Mouse (Mus musculus) heart, postnatal 0 days (tissue): ENCODE measurements around the gene Fam241b. TPM values are rescaled to one million over a fixed set of nuclear protein-coding genes. Genes with fewer than 3 reads are reported as not detected.

Experiments used
- ATAC-seq: fragments of 200-750 bp; cut with Nextera tagmentation; 2 replicates; pipeline ENCODE4 v1.8.0; 2017; ENCODE audit warnings: low read depth, moderate number of reproducible peaks, moderate library complexity; ENCODE audit not compliant: insufficient read depth
- DNase-seq: peaks from one replicate; pipeline ENCODE4 v3.0.0-alpha.2; 2016; ENCODE audit warnings: low spot score
- H3K27ac ChIP-seq: fragments of 300-500 bp; sonication (generic); 2 replicates; pipeline ENCODE4 v1.5.1; 2014; ENCODE audit warnings: low read depth, mild to moderate bottlenecking
- H3K27me3 ChIP-seq: fragments of 300-500 bp; sonication (generic); 2 replicates; pipeline ENCODE4 v1.6.1; 2014; ENCODE audit warnings: low read length, mixed read lengths; ENCODE audit not compliant: control insufficient read depth, insufficient read depth
- H3K36me3 ChIP-seq: fragments of 300-500 bp; sonication (generic); replicated peaks from 2 replicates; pipeline ENCODE4 v1.6.1; 2014; ENCODE audit warnings: low read length, mixed read lengths; ENCODE audit not compliant: control insufficient read depth, insufficient read depth
- H3K4me1 ChIP-seq: fragments of 300-500 bp; sonication (generic); 2 replicates; pipeline ENCODE4 v1.6.1; 2014; ENCODE audit warnings: antibody characterized with exemption; ENCODE audit not compliant: control insufficient read depth, insufficient read depth
- H3K4me2 ChIP-seq: fragments of 300-500 bp; sonication (generic); 2 replicates; pipeline ENCODE4 v1.6.1; 2014; ENCODE audit warnings: low read depth, mild to moderate bottlenecking, low read length, moderate library complexity
- H3K4me3 ChIP-seq: fragments of 300-500 bp; sonication (generic); 2 replicates; pipeline ENCODE4 v1.5.1; 2014; ENCODE audit warnings: low read depth, low read length
- H3K9ac ChIP-seq: fragments of 300-500 bp; sonication (generic); replicated peaks from 2 replicates; pipeline ENCODE4 v1.6.1; 2014; ENCODE audit warnings: low read depth, low read length, mixed read lengths
- H3K9me3 ChIP-seq: fragments of 300-500 bp; sonication (generic); replicated peaks from 2 replicates; pipeline ENCODE4 v1.6.1; 2016; ENCODE audit warnings: low read length; ENCODE audit not compliant: control insufficient read depth
- CTCF ChIP-seq: IDR thresholded peaks from 2 replicates; pipeline ENCODE4 v1.5.1; 2016; ENCODE audit warnings: antibody characterized with exemption, control low read depth, low read depth
- EP300 ChIP-seq: IDR thresholded peaks from 2 replicates; pipeline ENCODE4 v1.6.1; 2016; ENCODE audit warnings: antibody characterized with exemption, low read depth
- WGBS: fragments of 180-500 bp; shearing (Covaris S2); extraction: QIAGEN DNeasy Blood & Tissue Kit; methylation state at CpG from one replicate; pipeline ENCODE4 v1.1.7; 2014; 5-methylcytosine and 5-hydroxymethylcytosine counted together
- polyA plus RNA-seq: library from polyadenylated mRNA; unstranded; fragments of >200 nt; fragmentation: Nextera tagmentation; extraction: Ambion mirVana; gene quantifications from 2 replicates; pipeline ENCODE4 v1.2.1, GENCODE M21; 2015
- total RNA-seq: library from RNA; depleted of rRNA; stranded (reverse); fragments of >200 nt; gene quantifications from 2 replicates; pipeline ENCODE4 v1.2.3, GENCODE M21; 2014; ENCODE audit warnings: low replicate concordance; rRNA removed

Gene Fam241b
- total and polyA plus RNA-seq, 2 experiments from 2014 or later, result 2.3 TPM; not detected in 1

DNA sequence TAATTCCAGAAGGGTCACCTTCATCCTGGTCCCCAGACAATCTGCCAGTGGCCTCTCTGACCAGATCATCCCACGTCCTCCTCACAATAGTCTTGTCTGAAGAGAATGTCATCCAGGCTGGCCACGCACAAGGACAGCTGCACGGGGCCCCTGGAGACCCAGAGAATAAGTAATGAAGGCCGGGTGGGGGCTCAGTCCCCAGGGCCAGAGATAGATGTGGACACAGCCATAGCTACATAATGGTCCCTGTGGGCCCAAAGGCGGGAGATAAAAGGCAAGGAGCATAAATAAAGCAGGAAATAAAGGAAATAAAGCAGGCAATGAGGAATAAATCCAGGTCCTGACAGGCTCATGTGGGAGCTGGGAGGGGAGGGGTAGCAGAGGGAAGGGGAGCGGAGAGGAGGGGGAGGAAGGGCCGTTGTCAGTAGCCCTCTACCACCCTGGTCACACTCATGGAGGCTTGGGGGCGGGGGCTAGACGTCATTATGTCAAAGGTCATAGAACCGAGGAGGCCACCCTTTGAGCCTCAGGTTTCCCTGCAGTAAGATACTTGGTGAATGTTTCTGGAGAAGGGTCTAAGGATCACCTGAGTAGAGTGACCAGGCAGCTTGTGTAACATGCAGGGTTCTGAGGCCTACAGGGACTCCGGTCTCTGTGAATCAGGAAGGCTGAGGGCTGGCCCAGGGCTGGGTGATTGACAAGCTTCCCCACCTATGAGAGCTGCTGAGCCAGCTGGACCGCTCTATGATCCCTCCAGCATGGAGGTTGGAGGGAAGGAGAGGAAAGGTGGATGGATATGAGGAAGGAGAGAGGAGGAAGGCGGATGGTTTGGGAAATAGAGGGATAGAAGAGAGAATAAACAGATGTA is 85.0 kb downstream of the Fam241b start:
- Histone ChIP-seq H3K9me3 (no peaks in the 10 kb centered on the region), H3K27ac (no peak overlapping the region), H3K4me3 (no peak overlapping the region), H3K36me3 (no peaks in the 10 kb centered on the region), H3K27me3 (no peaks in the 10 kb centered on the region), H3K4me2 (no peak overlapping the region), H3K9ac (no peak overlapping the region), H3K4me1 (no peaks in the 10 kb centered on the region)
- ATAC-seq, result no peak
- TF ChIP-seq CTCF (no peak), EP300 (no peak)
- 61% methylated on average over 13 of the region's 13 CpGs for whole genome bisulfite sequencing
- no peak for DNase-seq

Other genes with a start within 250 kb of the Fam241b start
- 6.5 and 11.7 TPM in 2 replicates for gene Col13a1, start 164.8 kb downstream of the Fam241b start, total RNA-seq
- 2.3 and 2.5 TPM in 2 replicates for gene Col13a1, start 164.8 kb downstream of the Fam241b start, polyA plus RNA-seq
- not detected in 2 replicates for gene Neurog3, start 10.8 kb downstream of the Fam241b start, total RNA-seq
- gene Neurog3, start 10.8 kb downstream of the Fam241b start, polyA plus RNA-seq, result not detected in 2 replicates
- 9.7 and 26.0 TPM in 2 replicates for gene Tspan15, start 87.3 kb upstream of the Fam241b start, total RNA-seq
- 6.7 and 7.0 TPM in 2 replicates for gene Tspan15, start 87.3 kb upstream of the Fam241b start, polyA plus RNA-seq
- gene Tacr2, start 108.5 kb upstream of the Fam241b start, total RNA-seq, result 2.7 TPM in 1 of 2 replicates, not detected in the other
- gene Tacr2, start 108.5 kb upstream of the Fam241b start, polyA plus RNA-seq, result not detected in 2 replicates
- gene Hk1, start 236.0 kb upstream of the Fam241b start, total RNA-seq, result 100.0 and 140 TPM in 2 replicates
- gene Hk1, start 236.0 kb upstream of the Fam241b start, polyA plus RNA-seq, result 128 and 148 TPM in 2 replicates